Mouse (Mus musculus) layer of hippocampus, postnatal 10 days (tissue): ENCODE measurements at regions not wholly inside any gene's neighbourhood (a gene's known extent, or its start where the extent isn't known, plus 50 kb on each side); places are given as distances from the start of the nearest gene placed in this dataset.

Source experiments
- DNase-seq, 2 experiments: peaks; one replicate each; pipeline ENCODE4 v3.0.0; 2021; ENCODE audit warnings: low spot score in 2 of 2

DNA sequence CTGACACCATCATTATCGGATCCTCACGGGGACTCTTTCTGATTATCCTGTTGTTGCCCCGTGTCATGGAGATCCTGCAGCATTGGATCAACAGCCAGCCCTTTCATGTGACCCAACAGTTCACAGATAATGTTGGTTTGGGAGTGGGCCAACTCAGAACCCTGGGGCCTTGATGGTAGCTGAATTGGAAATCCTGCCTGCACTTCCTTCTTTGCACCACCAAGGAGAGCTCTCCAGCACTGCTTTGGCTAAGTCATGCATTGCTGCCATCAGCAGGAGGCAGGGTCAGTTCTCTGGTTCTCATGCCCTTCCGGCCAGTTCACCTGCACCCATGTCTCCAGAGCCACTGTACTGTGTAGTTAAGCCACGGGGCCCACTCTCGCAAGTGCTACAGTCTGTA is 225.6 kb downstream of the Fam173b start:
- no peak for DNase-seq

GRCm38 (mm10) chr15:31841519-31841918 is 239.9 kb downstream of the Fam173b start:
- DNase-seq = no peak

DNA sequence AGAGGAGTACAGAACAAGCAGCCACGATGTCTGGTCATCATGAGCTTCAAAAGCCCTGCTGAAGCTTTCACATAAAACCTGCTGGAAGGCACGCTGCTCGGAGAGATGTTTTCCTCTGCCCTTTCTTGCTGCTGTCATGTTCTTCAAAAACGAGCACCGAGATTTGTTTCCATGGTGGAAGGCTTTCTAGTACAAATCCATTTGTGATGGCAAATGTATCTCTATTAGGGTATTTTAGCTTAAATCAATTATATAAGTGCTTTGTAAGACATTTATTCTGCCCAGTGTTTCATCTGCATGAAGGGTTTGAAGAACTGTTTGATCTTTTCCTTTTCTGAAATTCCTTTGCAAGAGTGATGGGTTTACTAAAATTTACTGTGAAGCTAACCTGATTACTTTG is 253.1 kb downstream of the Fam173b start:
- DNase-seq = no peak

GRCm38 (mm10) chr15:31855188-31855587 is 253.5 kb downstream of the Fam173b start:
- no peak for DNase-seq

- peak in 1 of 2 experiments; percentile 26 for DNase-seq
Observed at GRCm38 (mm10) chr15:31869100-31869499, 267.4 kb downstream of the Fam173b start.

- no peak for DNase-seq
Observed at GRCm38 (mm10) chr15:31869673-31870417, 268.2 kb downstream of the Fam173b start.

GRCm38 (mm10) chr15:31875436-31875835 is 273.8 kb downstream of the Fam173b start:
- DNase-seq = no peak

GRCm38 (mm10) chr15:31880479-31880878 is 278.8 kb downstream of the Fam173b start:
- DNase-seq = no peak

DNA sequence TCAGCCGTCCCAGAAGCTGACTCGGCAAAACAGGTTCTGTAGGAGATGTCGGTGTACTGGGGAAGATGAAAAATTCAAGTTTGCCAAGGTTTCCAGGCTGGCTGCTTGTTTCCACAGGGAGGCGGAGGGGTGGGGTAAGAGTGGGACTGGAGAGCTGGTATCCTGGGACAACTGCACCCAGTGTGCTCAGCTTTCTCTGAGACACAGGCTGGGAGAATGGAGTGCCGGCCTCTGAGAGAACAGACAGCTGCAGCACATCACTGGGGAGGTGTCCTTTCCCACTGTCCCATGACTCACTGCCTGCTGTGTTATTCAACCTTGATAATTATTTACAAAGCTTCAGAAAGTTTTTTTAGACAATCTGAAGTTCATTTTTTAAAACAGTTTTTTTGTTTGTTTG is 280.7 kb downstream of the Fam173b start:
- DNase-seq = no peak

GRCm38 (mm10) chr15:31883516-31883915 is 281.9 kb downstream of the Fam173b start:
- no peak for DNase-seq

DNA sequence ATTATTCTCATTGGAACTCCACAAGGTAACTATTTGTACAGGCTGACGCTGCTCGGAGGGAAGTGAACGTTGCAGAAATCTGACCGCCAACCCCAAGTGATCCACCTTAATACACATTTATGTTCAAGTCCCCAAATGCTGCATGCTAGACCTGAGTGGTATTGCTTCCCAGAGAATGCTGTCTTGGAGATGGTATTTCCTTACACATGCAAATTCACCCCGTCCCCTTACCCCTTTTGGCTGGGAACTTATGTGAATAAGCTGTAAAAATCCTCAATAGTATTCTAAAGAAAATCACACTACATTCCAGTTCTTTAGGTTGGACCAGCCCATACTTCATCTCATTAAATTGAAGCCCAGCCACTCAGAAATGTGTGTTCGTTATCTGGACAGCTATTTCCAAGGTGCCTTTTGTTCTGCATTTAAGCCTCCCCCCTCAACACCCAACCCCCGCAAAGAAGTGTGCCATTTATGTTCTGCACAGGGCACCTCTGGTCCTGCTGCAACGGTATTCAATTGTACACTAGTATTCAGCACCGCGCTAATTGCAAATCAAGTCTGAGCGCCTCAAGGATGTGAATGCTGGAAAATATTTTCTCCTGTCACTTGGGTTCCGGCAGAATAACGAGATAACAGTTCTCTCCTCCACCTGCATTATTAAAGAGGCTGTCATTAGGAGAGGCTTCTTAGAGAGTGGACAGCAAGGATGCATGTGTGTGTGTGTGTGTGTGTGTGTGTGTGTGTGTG is 278.0 kb upstream of the Tas2r119 start:
- no peak for DNase-seq

- no peak for DNase-seq
Observed at GRCm38 (mm10) chr15:31900325-31900724, 276.8 kb upstream of the Tas2r119 start.

- no peak for DNase-seq
Observed at GRCm38 (mm10) chr15:31908432-31908831, 268.7 kb upstream of the Tas2r119 start.

DNA sequence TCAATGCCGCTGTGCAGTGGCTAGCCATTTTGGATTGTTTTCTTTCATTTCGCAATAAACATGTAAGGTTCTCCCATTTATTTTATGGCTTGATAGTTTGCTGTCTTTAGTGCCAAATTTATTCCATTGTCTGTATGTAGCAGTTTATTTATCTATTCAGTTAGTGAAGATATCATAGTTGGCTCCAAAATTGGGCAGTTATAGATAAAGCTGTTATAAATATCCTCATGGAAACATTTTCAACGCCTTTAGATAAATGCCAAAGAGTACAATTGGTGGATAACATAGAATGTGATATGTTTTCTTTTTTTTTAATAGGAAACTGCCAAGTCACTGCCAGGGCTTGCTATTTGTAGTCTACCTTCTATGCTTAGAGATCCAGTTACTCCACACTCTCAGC is 265.1 kb upstream of the Tas2r119 start:
- DNase-seq = no peak

- peak in 1 of 2 experiments; percentile 21 for DNase-seq
Observed at GRCm38 (mm10) chr15:31921485-31921884, 255.6 kb upstream of the Tas2r119 start.

DNA sequence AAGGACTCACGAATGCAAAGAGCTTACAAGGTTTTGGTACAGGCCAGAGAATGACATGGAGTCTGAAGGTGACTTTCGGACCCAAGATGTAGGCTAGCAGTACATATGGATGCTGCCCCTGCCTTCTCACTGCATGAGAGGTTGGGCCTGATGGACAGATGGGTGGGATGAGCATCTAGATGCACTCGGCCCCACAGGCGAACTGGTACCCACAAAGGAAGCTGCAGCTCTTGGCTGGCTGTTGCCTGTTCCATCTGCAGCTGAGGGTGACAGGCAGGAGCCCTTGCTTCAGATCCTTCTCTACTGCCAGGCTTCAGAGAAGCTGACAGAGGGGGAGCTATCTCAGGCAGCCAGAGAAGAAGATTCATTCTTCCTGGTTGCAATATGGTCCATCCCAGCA is 216.8 kb upstream of the Tas2r119 start:
- no peak for DNase-seq

DNA sequence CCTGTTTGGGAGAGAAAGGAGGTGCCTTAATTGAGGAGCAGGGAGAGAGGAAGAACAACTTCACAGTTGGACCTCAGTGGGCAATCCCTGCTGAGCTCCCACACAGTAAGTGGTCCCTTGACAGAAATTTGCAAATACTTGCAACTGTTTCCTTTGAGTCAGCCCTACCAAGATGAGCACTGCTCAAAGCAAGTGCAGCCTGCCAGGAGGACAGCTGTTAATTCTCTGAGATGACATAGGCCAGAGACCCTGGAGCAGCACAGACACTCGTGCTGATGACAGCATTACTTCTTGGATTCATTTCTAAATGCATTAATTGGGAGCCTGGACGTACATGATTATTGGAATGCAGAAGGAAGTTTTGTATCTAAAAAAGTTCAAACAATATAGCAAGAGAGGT is 215.1 kb upstream of the Tas2r119 start:
- no peak for DNase-seq

DNA sequence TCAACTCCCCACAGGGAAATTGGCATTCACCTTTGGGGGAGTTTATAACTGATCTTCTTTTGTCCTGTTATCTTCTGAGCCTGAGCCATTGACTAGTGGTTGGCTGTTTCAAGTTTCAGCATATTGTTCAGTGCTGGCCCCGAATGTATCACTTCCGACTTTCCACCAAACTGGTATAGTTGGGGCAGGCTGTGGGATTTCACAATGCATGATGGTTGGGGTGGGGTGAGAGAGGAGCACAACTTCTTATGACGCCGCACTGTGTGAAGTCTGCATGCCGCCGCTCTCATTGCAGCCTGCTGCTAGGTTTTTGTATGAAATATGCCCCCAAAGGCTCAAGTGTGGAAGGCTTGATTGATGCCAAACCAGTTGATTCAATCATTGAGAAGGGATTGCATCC is 212.2 kb upstream of the Tas2r119 start:
- DNase-seq = no peak

GRCm38 (mm10) chr15:31965542-31965941 is 211.5 kb upstream of the Tas2r119 start:
- no peak for DNase-seq

DNA sequence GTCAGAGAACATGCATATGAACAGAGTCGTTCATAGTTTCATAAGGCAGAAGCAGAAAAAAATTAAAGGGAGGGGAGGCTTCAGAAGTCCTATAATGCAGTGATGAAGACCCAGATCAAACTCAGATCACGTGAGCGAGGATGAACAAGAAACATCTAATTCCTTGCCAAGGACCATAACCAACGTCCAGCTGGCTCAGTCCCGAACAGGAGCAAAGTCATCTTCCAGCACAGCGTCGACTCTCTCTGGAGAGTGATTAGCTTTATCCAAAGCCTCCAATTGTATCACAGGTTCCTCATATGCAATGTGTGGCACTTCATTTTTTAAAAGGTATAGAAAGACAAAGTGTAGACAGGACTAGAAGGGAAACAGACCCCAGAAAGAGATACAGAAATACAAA is 204.2 kb upstream of the Tas2r119 start:
- no peak for DNase-seq

- peak in 1 of 2 experiments; percentile 47 for DNase-seq
Observed at GRCm38 (mm10) chr15:31973889-31974288, 203.2 kb upstream of the Tas2r119 start.

- no peak for DNase-seq
Observed at GRCm38 (mm10) chr15:31976461-31976860, 200.6 kb upstream of the Tas2r119 start.

- DNase-seq = no peak
Observed at GRCm38 (mm10) chr15:31977563-31977962, 199.5 kb upstream of the Tas2r119 start.
